Mouse (Mus musculus): Measurements from ENCODE around the gene Hspb8.
"Not testable (repeated sequence)": the region's sequence is repeated elsewhere in the genome, so short reads cannot be mapped to it uniquely, and the experiment has no call there.

- TF ChIP-seq CTCF, EP300 (IDR thresholded peaks at IDR 0.05; ENCODE audit: low read depth): not testable (repeated sequence)
These were observed 3.0 kb upstream of the Hspb8 start for GRCm38 (mm10) chr5:116425709-116426108.

Data from liver, embryonic 14.5 days (tissue).